Mouse (Mus musculus): ENCODE results near the gene Fra10ac1.

DNA sequence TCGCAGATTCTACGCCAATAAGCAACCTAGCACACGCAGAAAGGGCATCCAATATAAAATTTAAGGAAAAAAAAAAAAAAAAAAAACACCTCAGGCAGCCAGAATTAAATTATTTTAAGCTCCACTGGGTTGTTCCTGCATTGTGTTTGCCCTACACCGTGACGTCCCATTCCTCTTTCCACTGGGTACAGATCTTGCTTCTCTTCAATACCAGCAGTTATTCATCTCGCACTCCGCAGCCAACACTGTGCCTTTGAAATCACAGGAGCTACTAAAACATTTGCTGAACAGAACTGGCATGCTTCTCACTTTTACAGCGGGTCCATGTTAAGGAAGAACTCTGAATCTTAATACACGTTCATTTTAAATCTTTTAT lies 717 bp upstream of the Fra10ac1 start:
- TF ChIP-seq POLR2A (IDR thresholded peaks at IDR 0.05; ENCODE audit: low read depth, low read length) (no peak), CTCF (IDR thresholded peaks at IDR 0.05; ENCODE audit: extremely low read depth, insufficient read length, insufficient replicate concordance, low read depth, low read length) (no peak)
